Mouse (Mus musculus): ENCODE results near the gene Galnt14. TPM values are rescaled to one million over a fixed set of nuclear protein-coding genes. Genes with fewer than 3 reads are reported as not detected.

Gene Galnt14
- polyA plus RNA-seq, 1 experiment = not detected

- Histone ChIP-seq H3K79me2 (ENCODE audit: control insufficient read depth, insufficient read depth) (no peaks in the 10 kb centered on the region), H3K36me3 (ENCODE audit: control insufficient read depth, insufficient read depth) (no peaks in the 10 kb centered on the region), H3K4me3 (ENCODE audit: insufficient read depth, poor library complexity, severe bottlenecking) (no peak overlapping the region), H3K79me3 (ENCODE audit: low read depth) (no peaks in the 10 kb centered on the region), H3K27me3 (ENCODE audit: control insufficient read depth, insufficient read depth, insufficient read length) (peaks cover 8% of the 10 kb centered on the region), H3ac (ENCODE audit: control insufficient read depth, insufficient read length, low read depth) (no peak overlapping the region)
- TF ChIP-seq CTCF (IDR thresholded peaks at IDR 0.05; ENCODE audit: control insufficient read depth, insufficient read depth, insufficient read length) (no peak), USF1 (IDR thresholded peaks at IDR 0.05; ENCODE audit: low read depth) (no peak), MYOG (IDR thresholded peaks at IDR 0.05; ENCODE audit: control insufficient read depth, extremely low read depth, insufficient read length) (no peak), FOSL1 (IDR thresholded peaks at IDR 0.05; ENCODE audit: insufficient read depth, low read length, poor library complexity, severe bottlenecking) (no peak), MAX (IDR thresholded peaks at IDR 0.05) (no peak), CEBPB (IDR thresholded peaks at IDR 0.05; ENCODE audit: low read depth) (no peak), MYOD1 (IDR thresholded peaks at IDR 0.05; ENCODE audit: control insufficient read depth, insufficient read length, low read depth) (no peak)
Measured at GRCm38 (mm10) chr17:73602552-73603478, 107.4 kb downstream of the Galnt14 start.

DNA sequence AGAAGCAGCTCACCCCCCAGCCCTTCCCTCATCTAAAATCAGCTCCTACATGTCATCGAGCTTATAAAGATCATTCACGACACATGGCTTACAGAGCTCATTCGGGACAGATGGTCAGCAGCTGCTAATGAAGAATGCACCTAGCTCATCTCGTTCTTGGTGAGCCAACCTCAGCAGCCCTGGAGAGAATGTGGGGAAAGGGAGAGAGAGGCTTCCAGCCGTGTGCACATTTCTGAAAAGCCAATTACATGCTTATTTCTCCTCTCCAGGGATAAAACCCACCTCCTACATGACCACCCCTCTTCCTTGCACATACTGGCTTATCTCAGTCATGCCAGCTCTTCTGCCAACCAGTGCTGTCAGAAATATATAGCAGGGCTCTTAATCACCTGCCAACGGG is 110.3 kb downstream of the Galnt14 start:
- Histone ChIP-seq H3K27me3 (ENCODE audit: control insufficient read depth, insufficient read depth, insufficient read length) (peaks cover 8% of the 10 kb centered on the region), H3K36me3 (ENCODE audit: control insufficient read depth, insufficient read depth) (no peaks in the 10 kb centered on the region), H3K4me3 (ENCODE audit: insufficient read depth, poor library complexity, severe bottlenecking) (no peak overlapping the region), H3ac (ENCODE audit: control insufficient read depth, insufficient read length, low read depth) (no peak overlapping the region), H3K79me2 (ENCODE audit: control insufficient read depth, insufficient read depth) (no peaks in the 10 kb centered on the region), H3K79me3 (ENCODE audit: low read depth) (no peaks in the 10 kb centered on the region)
- TF ChIP-seq FOSL1 (IDR thresholded peaks at IDR 0.05; ENCODE audit: insufficient read depth, low read length, poor library complexity, severe bottlenecking) = no peak
- no peak for TF ChIP-seq CEBPB (IDR thresholded peaks at IDR 0.05; ENCODE audit: low read depth)
- TF ChIP-seq MYOD1 (IDR thresholded peaks at IDR 0.05; ENCODE audit: control insufficient read depth, insufficient read length, low read depth) = no peak
- TF ChIP-seq USF1 (IDR thresholded peaks at IDR 0.05; ENCODE audit: low read depth) = no peak
- TF ChIP-seq MYOG (IDR thresholded peaks at IDR 0.05; ENCODE audit: control insufficient read depth, extremely low read depth, insufficient read length) = no peak
- TF ChIP-seq MAX (IDR thresholded peaks at IDR 0.05) = no peak

DNA sequence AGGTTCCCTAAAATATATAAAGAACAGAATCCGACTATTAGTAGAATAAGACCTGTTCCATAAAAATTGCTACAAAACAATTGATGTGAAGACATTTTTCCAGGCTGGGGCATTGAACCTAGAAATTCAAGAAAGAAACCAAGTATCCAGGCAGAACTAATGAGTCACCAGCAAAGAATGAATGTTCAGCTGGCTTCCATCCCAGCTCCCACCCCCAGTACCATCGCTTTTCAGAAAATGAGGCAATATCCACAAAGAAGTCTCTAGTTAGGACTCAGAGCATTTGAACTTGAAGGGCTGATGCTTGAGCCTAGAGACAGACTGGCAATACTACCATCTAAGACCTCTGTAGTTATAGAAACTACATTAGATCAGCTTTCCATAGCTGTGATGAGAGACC is 118.2 kb downstream of the Galnt14 start:
- Histone ChIP-seq H3K4me3 (ENCODE audit: insufficient read depth, poor library complexity, severe bottlenecking) (no peak overlapping the region), H3K79me2 (ENCODE audit: control insufficient read depth, insufficient read depth) (no peaks in the 10 kb centered on the region), H3ac (ENCODE audit: control insufficient read depth, insufficient read length, low read depth) (no peak overlapping the region), H3K27me3 (ENCODE audit: control insufficient read depth, insufficient read depth, insufficient read length) (no peaks in the 10 kb centered on the region), H3K79me3 (ENCODE audit: low read depth) (no peaks in the 10 kb centered on the region), H3K36me3 (ENCODE audit: control insufficient read depth, insufficient read depth) (no peaks in the 10 kb centered on the region)
- TF ChIP-seq MYOD1 (IDR thresholded peaks at IDR 0.05; ENCODE audit: control insufficient read depth, insufficient read length, low read depth) = no peak
- no peak for TF ChIP-seq FOSL1 (IDR thresholded peaks at IDR 0.05; ENCODE audit: insufficient read depth, low read length, poor library complexity, severe bottlenecking)
- TF ChIP-seq MAX (IDR thresholded peaks at IDR 0.05) = no peak
- TF ChIP-seq USF1 (IDR thresholded peaks at IDR 0.05; ENCODE audit: low read depth) = no peak

GRCm38 (mm10) chr17:73587573-73587972 is 122.7 kb downstream of the Galnt14 start:
- Histone ChIP-seq H3K27me3 (ENCODE audit: control insufficient read depth, insufficient read depth, insufficient read length) (peaks cover 9% of the 10 kb centered on the region), H3K36me3 (ENCODE audit: control insufficient read depth, insufficient read depth) (no peaks in the 10 kb centered on the region), H3K4me3 (ENCODE audit: insufficient read depth, poor library complexity, severe bottlenecking) (no peak overlapping the region), H3K79me2 (ENCODE audit: control insufficient read depth, insufficient read depth) (no peaks in the 10 kb centered on the region), H3K79me3 (ENCODE audit: low read depth) (no peaks in the 10 kb centered on the region), H3ac (ENCODE audit: control insufficient read depth, insufficient read length, low read depth) (no peak overlapping the region)
- no peak for TF ChIP-seq FOSL1 (IDR thresholded peaks at IDR 0.05; ENCODE audit: insufficient read depth, low read length, poor library complexity, severe bottlenecking)
- no peak for TF ChIP-seq MYOG (IDR thresholded peaks at IDR 0.05; ENCODE audit: control insufficient read depth, extremely low read depth, insufficient read length)
- no peak for TF ChIP-seq CTCF (IDR thresholded peaks at IDR 0.05; ENCODE audit: control insufficient read depth, insufficient read depth, insufficient read length)
- no peak for TF ChIP-seq CEBPB (IDR thresholded peaks at IDR 0.05; ENCODE audit: low read depth)
- TF ChIP-seq MAX (IDR thresholded peaks at IDR 0.05) = no peak
- no peak for TF ChIP-seq USF1 (IDR thresholded peaks at IDR 0.05; ENCODE audit: low read depth)
- TF ChIP-seq MYOD1 (IDR thresholded peaks at IDR 0.05; ENCODE audit: control insufficient read depth, insufficient read length, low read depth) = no peak

- no peak for TF ChIP-seq MYOG (IDR thresholded peaks at IDR 0.05; ENCODE audit: control insufficient read depth, extremely low read depth, insufficient read length)
- TF ChIP-seq CTCF (IDR thresholded peaks at IDR 0.05; ENCODE audit: control insufficient read depth, insufficient read depth, insufficient read length) = no peak
- TF ChIP-seq CEBPB (IDR thresholded peaks at IDR 0.05; ENCODE audit: low read depth) = no peak
- TF ChIP-seq FOSL1 (IDR thresholded peaks at IDR 0.05; ENCODE audit: insufficient read depth, low read length, poor library complexity, severe bottlenecking) = no peak
- TF ChIP-seq MYOD1 (IDR thresholded peaks at IDR 0.05; ENCODE audit: control insufficient read depth, insufficient read length, low read depth) = no peak
- no peak for TF ChIP-seq USF1 (IDR thresholded peaks at IDR 0.05; ENCODE audit: low read depth)
- TF ChIP-seq MAX (IDR thresholded peaks at IDR 0.05) = no peak
- H3K4me3 ChIP-seq (ENCODE audit: insufficient read depth, poor library complexity, severe bottlenecking) = no peak overlapping the region
Measured at GRCm38 (mm10) chr17:73574186-73574585, 136.1 kb downstream of the Galnt14 start.

More at GRCm38 (mm10) chr17:73574186-73574585, 136.1 kb downstream of the Galnt14 start:
- Histone ChIP-seq H3K36me3 (ENCODE audit: control insufficient read depth, insufficient read depth) (no peaks in the 10 kb centered on the region), H3K79me2 (ENCODE audit: control insufficient read depth, insufficient read depth) (no peaks in the 10 kb centered on the region), H3K27me3 (ENCODE audit: control insufficient read depth, insufficient read depth, insufficient read length) (peaks cover 4% of the 10 kb centered on the region), H3K79me3 (ENCODE audit: low read depth) (no peaks in the 10 kb centered on the region), H3ac (ENCODE audit: control insufficient read depth, insufficient read length, low read depth) (no peak overlapping the region)
